Mouse (Mus musculus) kidney, adult 2 months (tissue): ENCODE measurements at regions not wholly inside any gene's neighbourhood (a gene's known extent, or its start where the extent isn't known, plus 50 kb on each side); places are given as distances from the start of the nearest gene placed in this dataset.

Source experiments
- CTCF ChIP-seq: fragments of 200-500 bp; conservative IDR thresholded peaks from 2 replicates; pipeline ENCODE4 v1.5.1; 2011; ENCODE audit warnings: low read depth, mild to moderate bottlenecking, control low read depth, low read length, moderate library complexity, mixed read lengths; ENCODE audit not compliant: insufficient read depth, insufficient read length
- POLR2A ChIP-seq: fragments of 200-500 bp; IDR thresholded peaks from one replicate; pipeline ENCODE4 v1.6.1; 2011; ENCODE audit warnings: low read depth, low read length, control low read depth

GRCm38 (mm10) chr3:154385831-154386312 lies 55.4 kb upstream of the Lhx8 start:
- TF ChIP-seq POLR2A (no peak), CTCF (no peak)
